Mouse (Mus musculus) hindbrain, embryonic 13.5 days (tissue): ENCODE results near the gene Cdk4. TPM values are rescaled to one million over a fixed set of nuclear protein-coding genes. Genes with fewer than 3 reads are reported as not detected.
"Not testable (repeated sequence)": the region's sequence is repeated elsewhere in the genome, so short reads cannot be mapped to it uniquely, and the experiment has no call there.

Experiments used
- ATAC-seq: fragments of 200-750 bp; cut with Nextera tagmentation; 2 replicates; pipeline ENCODE4 v1.8.0; 2017; ENCODE audit warnings: moderate TSS enrichment; ENCODE audit not compliant: low FRiP score
- H3K27ac ChIP-seq: fragments of 300-500 bp; sonication (generic); 2 replicates; pipeline ENCODE4 v1.5.1; 2015; ENCODE audit warnings: inconsistent platforms, mild to moderate bottlenecking, moderate library complexity
- H3K27me3 ChIP-seq: fragments of 300-500 bp; sonication (generic); 2 replicates; pipeline ENCODE4 v1.6.1; 2015; ENCODE audit warnings: mild to moderate bottlenecking, inconsistent platforms
- H3K36me3 ChIP-seq: fragments of 300-500 bp; sonication (generic); 2 replicates; pipeline ENCODE4 v1.6.1; 2015; ENCODE audit warnings: mild to moderate bottlenecking, inconsistent platforms
- H3K4me1 ChIP-seq: fragments of 300-500 bp; sonication (generic); replicated peaks from 2 replicates; pipeline ENCODE4 v1.6.1; 2015; ENCODE audit warnings: inconsistent platforms
- H3K4me2 ChIP-seq: fragments of 300-500 bp; sonication (generic); 2 replicates; pipeline ENCODE4 v1.6.1; 2015; ENCODE audit warnings: inconsistent platforms, mild to moderate bottlenecking, moderate library complexity
- H3K4me3 ChIP-seq: fragments of 300-500 bp; sonication (generic); 2 replicates; pipeline ENCODE4 v1.5.1; 2015; ENCODE audit warnings: mild to moderate bottlenecking, inconsistent platforms
- H3K9ac ChIP-seq: fragments of 300-500 bp; sonication (generic); 2 replicates; pipeline ENCODE4 v1.6.1; 2015; ENCODE audit warnings: mild to moderate bottlenecking, inconsistent platforms
- H3K9me3 ChIP-seq: fragments of 300-500 bp; sonication (generic); 2 replicates; pipeline ENCODE4 v1.6.1; 2016; ENCODE audit warnings: inconsistent platforms
- WGBS: fragments of 180-500 bp; shearing (Covaris S2); methylation state at CpG from one replicate; pipeline ENCODE4 v1.1.7; 2015; 5-methylcytosine and 5-hydroxymethylcytosine counted together
- polyA plus RNA-seq: library from polyadenylated mRNA; unstranded; fragments of >200 nt; fragmentation: Nextera tagmentation; extraction: Ambion mirVana; gene quantifications from 2 replicates; pipeline ENCODE4 v1.2.1, GENCODE M21; 2015

Cdk4 gene
- polyA plus RNA-seq, 1 experiment from 2014 or later = 1,237 TPM

DNA sequence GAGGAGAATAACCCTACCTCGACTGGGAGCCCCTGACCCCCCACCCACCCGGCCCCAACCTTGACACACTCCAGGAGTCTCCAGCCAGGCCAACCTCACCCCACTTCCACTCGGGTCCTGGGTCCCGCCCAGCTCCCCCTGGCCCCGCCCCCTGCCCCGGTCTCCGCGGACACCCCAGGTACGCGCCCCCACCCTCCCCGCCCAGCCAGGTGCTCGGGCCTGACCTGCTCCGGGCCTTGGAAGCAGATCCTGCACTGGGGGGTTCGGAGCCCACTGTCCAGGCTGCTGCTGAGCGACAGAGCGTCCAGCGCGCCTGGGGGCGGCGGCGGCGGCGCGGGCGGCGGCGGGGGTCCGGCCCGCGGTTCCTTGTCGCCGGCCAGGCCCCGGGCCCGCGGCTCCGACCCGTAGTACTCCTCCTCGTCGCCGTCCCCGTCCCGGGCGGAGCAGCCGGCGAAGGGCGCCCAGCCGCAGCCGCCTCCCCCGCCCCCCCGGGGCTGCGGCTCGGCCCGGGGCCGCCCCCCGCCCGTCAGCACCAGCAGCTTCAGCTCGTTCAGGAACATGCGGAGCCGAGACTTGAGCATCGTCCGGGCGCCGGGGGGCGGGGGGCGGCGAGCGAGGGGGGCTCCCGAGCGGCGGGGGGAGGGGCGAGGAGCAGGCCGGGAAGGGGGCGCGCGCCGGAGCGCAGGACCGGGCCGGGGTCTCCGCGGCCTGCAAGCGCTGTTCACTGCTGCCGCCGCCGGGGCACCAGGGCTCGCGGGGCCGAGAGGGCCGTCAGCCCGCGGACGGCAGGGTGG lies 4.0 kb upstream of the Cdk4 start:
- Histone ChIP-seq H3K36me3 (peaks cover 34% of the 10 kb centered on the region), H3K9me3 (no peaks in the 10 kb centered on the region), H3K9ac (peak overlapping the region; percentile 99), H3K27ac (peak overlapping the region; percentile 99), H3K4me1 (peaks cover 61% of the 10 kb centered on the region), H3K4me2 (peak overlapping the region; percentile 84), H3K27me3 (no peaks in the 10 kb centered on the region), H3K4me3 (peak overlapping the region; percentile 91)
- no peak for ATAC-seq
- under 1% methylated on average over 45 of the region's 92 CpGs for WGBS

DNA sequence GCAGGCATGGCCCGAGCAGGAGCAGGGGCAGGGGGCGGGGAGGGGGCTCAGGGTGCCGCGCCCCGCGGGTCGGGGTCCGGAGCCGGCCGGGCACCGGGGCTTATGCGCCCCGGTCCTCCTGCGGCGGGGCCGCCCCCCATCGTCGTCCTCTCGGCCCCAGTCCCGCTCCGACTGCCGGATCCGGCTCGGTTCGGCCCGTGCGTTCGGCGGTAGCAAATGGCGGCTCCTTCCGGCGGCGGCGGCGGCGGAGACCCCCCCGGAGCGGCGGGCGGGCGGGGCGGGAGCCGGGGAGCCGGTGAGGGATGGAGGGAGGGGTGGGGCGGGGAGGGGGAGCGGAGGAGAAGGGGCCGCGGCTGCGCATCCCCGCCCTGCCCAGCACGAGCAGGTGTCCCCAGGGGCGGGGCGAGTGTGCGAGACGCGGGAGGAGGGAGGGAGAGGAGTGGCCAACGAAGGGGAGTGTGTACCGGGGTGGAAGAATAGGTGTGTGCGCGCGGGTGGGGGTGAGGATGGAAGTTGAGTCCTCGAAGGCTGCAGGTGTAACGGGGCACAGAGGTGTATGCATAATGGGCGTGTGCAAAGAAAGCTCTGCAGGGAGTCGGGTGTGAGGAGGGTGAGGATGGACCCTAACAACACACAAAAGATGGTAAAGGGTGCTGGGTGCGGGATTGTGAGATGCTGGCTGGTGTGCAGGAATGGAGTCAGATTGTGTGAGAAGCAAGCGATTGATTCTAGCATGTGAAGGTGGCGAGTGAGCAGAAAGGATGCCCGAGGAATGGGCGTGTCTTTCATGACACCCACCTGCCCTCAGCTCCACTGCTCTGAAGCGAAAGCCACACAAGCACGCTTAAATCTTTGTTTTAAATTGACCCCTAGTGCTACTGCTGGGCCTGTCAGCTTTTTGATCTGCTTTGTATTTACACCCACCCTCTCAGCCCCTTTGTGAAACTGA lies 3.1 kb upstream of the Cdk4 start, which contains the start of gene March9:
March9 (minus strand) TSS at position 217 of the 949 bp plus-strand sequence.
- Histone ChIP-seq H3K27me3 (no peaks in the 10 kb centered on the region), H3K9me3 (no peaks in the 10 kb centered on the region), H3K27ac (peak within 1 kb of the TSS; percentile 99), H3K4me3 (peak within 1 kb of the TSS; percentile 91), H3K4me1 (peaks cover 61% of the 10 kb centered on the region), H3K36me3 (peaks cover 31% of the 10 kb centered on the region), H3K4me2 (peak within 1 kb of the TSS; percentile 84), H3K9ac (peak within 1 kb of the TSS; percentile 99)
- peak; percentile 19 for ATAC-seq
- WGBS = under 1% methylated on average over 54 of the region's 72 CpGs

DNA sequence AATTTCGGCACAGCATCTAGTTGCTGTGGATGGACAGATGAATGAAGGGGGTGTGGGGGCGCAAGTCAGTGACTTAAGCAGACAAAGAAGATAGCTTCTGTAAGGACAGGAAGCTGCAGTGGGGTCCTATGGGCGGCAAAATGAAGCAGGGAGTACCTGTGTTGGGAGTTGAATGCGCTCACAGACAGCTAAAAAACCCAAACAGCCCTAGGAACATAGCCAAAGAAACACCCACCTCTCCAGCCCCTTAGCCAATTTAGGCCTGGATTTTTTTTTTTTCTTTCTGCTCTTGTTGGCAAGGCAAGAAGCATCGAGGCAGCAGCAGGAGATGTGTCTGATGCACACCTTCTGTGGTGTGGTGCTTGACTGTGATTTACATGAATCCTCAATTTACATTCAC lies 2.2 kb upstream of the Cdk4 start:
- peaks cover 31% of the 10 kb centered on the region for H3K36me3 ChIP-seq
- peak overlapping the region; percentile 91 for H3K4me3 ChIP-seq
- ATAC-seq = no peak
- H3K27me3 ChIP-seq = no peaks in the 10 kb centered on the region
- H3K4me1 ChIP-seq = peaks cover 61% of the 10 kb centered on the region
- H3K4me2 ChIP-seq = peak overlapping the region; percentile 84
- H3K27ac ChIP-seq = peak overlapping the region; percentile 99
- H3K9me3 ChIP-seq = no peaks in the 10 kb centered on the region
- H3K9ac ChIP-seq = peak overlapping the region; percentile 99
- whole genome bisulfite sequencing = 17% methylated on average over 5 of the region's 5 CpGs

DNA sequence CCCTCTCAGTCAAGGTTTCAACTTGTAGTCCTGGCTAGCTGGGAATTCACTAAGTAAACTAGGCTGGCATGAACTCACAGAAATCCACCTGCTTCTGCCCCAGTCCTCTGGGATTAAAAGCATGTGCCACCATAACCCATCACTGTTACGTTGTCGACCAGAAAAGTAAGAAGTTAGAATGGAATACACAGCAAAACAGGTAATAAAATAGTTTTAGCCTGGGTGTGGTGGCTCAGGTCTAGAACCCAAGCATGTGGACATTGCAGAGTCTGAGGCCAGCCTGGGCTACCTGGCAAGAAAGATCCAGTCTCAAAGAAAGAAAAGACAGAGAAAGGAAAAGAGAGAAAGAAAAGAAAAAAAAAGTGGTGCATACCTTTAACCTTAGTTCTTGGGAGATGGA lies 1.8 kb upstream of the Cdk4 start:
- H3K27ac ChIP-seq = peak overlapping the region; percentile 99
- WGBS = 72% methylated on average over 2 of the region's 2 CpGs
- H3K9ac ChIP-seq = peak overlapping the region; percentile 99
- ATAC-seq = no peak
- peaks cover 61% of the 10 kb centered on the region for H3K4me1 ChIP-seq
- H3K36me3 ChIP-seq = peaks cover 31% of the 10 kb centered on the region
- peak overlapping the region; percentile 84 for H3K4me2 ChIP-seq
- H3K9me3 ChIP-seq = no peaks in the 10 kb centered on the region
- H3K27me3 ChIP-seq = no peaks in the 10 kb centered on the region
- peak overlapping the region; percentile 91 for H3K4me3 ChIP-seq

DNA sequence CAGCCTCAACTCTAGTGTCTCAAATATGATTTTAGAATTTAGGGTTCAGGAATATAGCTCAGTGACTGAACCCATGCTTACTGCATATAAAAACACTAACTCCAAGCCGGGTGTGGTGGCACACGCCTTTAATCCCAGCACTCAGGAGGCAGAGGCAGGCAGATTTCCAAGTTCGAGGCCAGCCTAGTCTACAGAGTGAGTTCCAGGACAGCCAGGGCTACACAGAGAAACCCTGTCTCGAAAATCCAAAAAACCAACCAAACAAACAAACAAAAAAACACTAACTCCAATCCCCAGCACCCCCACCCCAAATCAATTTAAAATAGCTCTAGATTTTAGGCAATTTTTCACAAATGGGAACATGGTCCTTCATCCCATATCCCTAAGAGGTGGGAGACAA lies 1.2 kb upstream of the Cdk4 start:
- H3K9me3 ChIP-seq, H3K4me2 ChIP-seq, H3K4me3 ChIP-seq, H3K27me3 ChIP-seq, ATAC-seq: not testable (repeated sequence)
- 91% methylated on average over 4 of the region's 4 CpGs for WGBS
- Histone ChIP-seq H3K9ac (0 out of 2 replicates have a peak overlapping the region, but pooled peaks have one; percentile 19), H3K36me3 (peaks cover 31% of the 10 kb centered on the region), H3K4me1 (peaks cover 63% of the 10 kb centered on the region), H3K27ac (peak overlapping the region; percentile 99)

DNA sequence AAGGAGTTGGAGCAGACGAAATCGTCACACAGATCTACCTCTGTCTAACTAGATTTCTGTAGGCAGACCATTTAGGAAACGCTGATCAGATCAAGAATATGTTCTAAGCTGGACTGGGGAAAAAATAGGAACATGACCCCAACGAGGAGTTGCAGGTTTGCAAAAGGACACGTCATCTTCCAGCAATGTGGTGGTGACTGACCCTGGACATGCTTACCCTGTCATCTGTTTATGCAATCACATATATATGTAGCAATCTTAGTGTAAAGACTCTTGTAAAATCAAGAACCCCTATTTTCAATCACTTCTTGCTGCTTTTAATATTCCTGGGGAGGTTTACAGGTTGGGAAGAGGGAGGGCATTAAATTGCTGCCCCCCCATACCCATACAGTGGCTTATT lies 831 bp upstream of the Cdk4 start:
- Histone ChIP-seq H3K4me1 (peaks cover 59% of the 10 kb centered on the region), H3K4me3 (no peak overlapping the region), H3K27ac (peak overlapping the region; percentile 83), H3K36me3 (peaks cover 31% of the 10 kb centered on the region), H3K9ac (0 out of 2 replicates have a peak overlapping the region, but pooled peaks have one; percentile 19), H3K27me3 (no peaks in the 10 kb centered on the region), H3K4me2 (peak overlapping the region; percentile 47), H3K9me3 (no peaks in the 10 kb centered on the region)
- ATAC-seq = no peak
- WGBS = 80% methylated on average over 5 of the region's 5 CpGs

DNA sequence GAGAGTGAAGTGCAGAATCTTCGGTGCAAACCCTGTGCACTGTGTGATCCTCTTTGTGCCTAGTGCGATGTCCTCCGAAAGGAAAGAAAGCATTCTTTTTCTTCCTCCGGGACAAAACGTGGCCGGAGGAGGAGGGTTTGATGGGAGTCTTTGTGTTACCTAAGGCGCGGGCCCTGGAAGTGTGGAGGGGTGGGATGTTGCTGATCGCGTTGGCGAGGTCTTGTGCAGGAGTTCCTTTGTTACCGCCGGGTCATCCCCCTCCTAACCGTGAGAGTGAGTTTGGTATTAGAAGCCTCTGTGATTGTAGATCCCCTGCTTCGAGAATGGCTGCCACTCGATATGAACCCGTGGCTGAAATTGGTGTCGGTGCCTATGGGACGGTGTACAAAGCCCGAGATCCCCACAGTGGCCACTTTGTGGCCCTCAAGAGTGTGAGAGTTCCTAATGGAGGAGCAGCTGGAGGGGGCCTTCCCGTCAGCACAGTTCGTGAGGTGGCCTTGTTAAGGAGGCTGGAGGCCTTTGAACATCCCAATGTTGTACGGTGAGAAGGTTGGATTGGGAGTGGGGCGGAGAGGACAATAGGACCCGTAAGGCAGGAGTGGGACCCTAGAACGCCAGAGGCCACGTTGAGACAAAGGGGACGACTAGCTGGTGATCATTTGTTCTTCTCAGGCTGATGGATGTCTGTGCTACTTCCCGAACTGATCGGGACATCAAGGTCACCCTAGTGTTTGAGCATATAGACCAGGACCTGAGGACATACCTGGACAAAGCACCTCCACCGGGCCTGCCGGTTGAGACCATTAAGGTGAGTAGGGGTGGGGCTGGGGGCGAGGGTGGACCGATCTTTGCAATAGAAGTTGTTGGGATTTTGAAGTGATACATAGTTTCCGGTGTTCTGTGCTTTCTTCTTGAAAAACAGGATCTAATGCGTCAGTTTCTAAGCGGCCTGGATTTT lies 858 bp downstream of the Cdk4 start:
- Histone ChIP-seq H3K4me1 (peaks cover 59% of the 10 kb centered on the region), H3K36me3 (peaks cover 40% of the 10 kb centered on the region), H3K27ac (peak overlapping the region; percentile 91), H3K9me3 (no peaks in the 10 kb centered on the region), H3K4me3 (peak overlapping the region; percentile 69), H3K27me3 (no peaks in the 10 kb centered on the region), H3K9ac (peak overlapping the region; percentile 88), H3K4me2 (peak overlapping the region; percentile 85)
- WGBS = 13% methylated on average over 37 of the region's 37 CpGs
- peak; percentile 4; the same call in 1 of the 2 replicates for ATAC-seq

DNA sequence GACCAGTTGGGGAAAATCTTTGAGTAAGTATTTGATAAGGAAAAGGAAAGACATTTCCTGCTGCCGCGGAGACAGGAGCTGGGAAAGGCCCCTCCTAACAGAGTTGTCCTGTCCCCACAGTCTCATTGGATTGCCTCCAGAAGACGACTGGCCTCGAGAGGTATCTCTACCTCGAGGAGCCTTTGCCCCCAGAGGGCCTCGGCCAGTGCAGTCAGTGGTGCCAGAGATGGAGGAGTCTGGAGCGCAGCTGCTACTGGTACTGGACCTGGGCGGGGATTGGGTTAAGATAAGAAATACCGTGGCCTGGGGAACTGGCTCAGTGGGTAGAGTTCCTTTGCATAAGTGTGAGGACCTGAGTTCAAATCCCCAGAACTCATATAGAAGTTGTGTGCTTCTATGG lies 2.6 kb downstream of the Cdk4 start:
- no peak overlapping the region; the same call in 1 of the 2 replicates for H3K27ac ChIP-seq
- 90% methylated on average over 9 of the region's 9 CpGs for WGBS
- no peak for ATAC-seq
- H3K27me3 ChIP-seq = no peaks in the 10 kb centered on the region
- no peak overlapping the region for H3K4me2 ChIP-seq
- peaks cover 63% of the 10 kb centered on the region for H3K4me1 ChIP-seq
- peaks cover 40% of the 10 kb centered on the region for H3K36me3 ChIP-seq
- H3K4me3 ChIP-seq = peak overlapping the region; percentile 69
- H3K9me3 ChIP-seq = no peaks in the 10 kb centered on the region
- H3K9ac ChIP-seq = no peak overlapping the region

DNA sequence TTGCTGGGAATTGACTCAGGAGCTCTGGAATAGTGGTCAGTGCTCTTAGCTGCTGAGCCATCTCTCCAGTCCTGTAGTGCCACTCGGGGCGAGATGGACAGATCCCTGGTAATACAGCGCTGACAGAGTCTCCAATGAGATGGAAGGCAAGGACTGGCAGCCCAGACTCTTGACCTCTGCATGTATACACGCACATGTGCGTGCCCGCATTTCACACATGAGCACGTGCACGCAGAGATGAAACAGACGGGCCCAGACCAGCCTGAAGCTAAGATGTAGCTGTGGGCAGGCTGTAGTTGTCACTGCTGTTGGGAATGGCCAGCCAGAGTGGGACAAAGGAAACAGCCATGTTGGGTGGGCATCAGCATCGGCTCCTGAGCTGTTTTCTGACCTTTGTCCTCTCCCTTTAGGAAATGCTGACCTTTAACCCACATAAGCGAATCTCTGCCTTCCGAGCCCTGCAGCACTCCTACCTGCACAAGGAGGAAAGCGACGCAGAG lies 3.2 kb downstream of the Cdk4 start:
- ATAC-seq = no peak
- Histone ChIP-seq H3K4me3 (no peak overlapping the region), H3K4me2 (no peak overlapping the region), H3K27ac (no peak overlapping the region), H3K9me3 (no peaks in the 10 kb centered on the region), H3K4me1 (peaks cover 62% of the 10 kb centered on the region), H3K27me3 (no peaks in the 10 kb centered on the region), H3K9ac (no peak overlapping the region), H3K36me3 (peaks cover 40% of the 10 kb centered on the region)
- 87% methylated on average over 14 of the region's 14 CpGs for WGBS

DNA sequence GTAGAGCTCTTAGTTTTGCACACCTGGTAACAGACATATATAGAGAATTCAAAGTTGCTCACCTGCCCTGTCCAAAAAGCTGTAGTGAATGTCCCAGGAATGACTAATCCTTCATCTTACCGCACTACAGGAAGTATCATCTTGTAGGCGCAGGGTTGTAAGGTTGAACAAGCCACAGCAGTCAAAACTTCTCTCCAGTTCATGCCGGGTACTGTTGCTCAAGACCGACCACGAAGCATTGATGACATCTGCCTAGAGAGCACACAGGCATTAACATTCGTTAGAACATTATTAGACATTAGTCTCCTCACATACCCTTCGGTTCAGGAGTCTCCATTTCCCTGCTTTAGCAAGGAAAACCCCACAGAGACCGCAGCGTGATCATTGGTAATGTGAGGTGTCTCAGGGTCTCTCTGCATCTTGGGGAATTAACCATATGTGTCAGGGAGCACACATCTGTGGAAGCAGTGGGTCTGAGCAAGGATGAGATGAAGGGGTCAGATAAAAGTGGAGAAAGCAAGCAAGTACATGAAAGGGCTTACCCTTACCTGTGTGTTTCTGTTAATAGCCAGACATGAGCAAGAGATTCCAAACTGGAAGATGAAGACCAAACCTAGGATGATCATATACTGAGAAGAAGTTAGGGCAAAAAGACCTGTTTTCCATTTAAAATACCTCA lies 5.2 kb downstream of the Cdk4 start:
- Histone ChIP-seq H3K36me3 (peaks cover 40% of the 10 kb centered on the region), H3K9me3 (no peaks in the 10 kb centered on the region), H3K27ac (peak overlapping the region; percentile 92), H3K4me1 (peaks cover 51% of the 10 kb centered on the region), H3K9ac (peak overlapping the region; percentile 84), H3K27me3 (no peaks in the 10 kb centered on the region), H3K4me3 (peak overlapping the region; percentile 61), H3K4me2 (peak overlapping the region; percentile 99)
- WGBS = 81% methylated on average over 9 of the region's 9 CpGs
- no peak for ATAC-seq
